Mouse (Mus musculus): ENCODE measurements around the gene Aldh16a1.

DNA sequence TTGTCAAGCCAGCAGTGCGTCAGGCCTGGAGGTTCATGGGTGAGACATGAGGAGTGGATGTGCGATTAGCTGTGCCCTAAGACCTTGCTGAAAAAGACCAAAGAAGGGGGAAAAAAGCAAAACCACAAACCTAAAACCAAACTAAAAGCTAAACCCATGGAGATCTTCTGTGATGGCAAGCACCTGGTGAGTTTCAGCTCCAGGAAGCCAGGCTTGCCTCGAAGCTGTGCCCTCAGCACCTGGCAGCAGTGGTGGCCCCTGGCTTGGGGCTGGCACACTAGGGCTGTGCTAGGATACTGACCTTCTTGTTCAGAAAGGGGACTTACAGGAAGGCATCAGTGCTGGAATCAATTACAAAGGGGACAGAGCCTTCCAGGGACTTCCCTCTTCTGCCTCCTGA is 13.1 kb downstream of the Aldh16a1 start:
- no peak for TF ChIP-seq EP300 (IDR thresholded peaks at IDR 0.05; ENCODE audit: low read depth)
- TF ChIP-seq CTCF (IDR thresholded peaks at IDR 0.05; ENCODE audit: low read depth): no peak
